Mouse (Mus musculus) c-Kit-negative CD71-positive TER-119-positive erythroid progenitor cells, embryonic 14.5 days (primary cell): ENCODE results near the gene Snx29.
"Not testable (repeated sequence)": the region's sequence is repeated elsewhere in the genome, so short reads cannot be mapped to it uniquely, and the experiment has no call there.

Experiments used
- DNase-seq: peaks from one replicate; pipeline ENCODE4 v3.0.0-alpha.2; 2013; ENCODE audit warnings: low read depth, low spot score

The Snx29 gene

DNA sequence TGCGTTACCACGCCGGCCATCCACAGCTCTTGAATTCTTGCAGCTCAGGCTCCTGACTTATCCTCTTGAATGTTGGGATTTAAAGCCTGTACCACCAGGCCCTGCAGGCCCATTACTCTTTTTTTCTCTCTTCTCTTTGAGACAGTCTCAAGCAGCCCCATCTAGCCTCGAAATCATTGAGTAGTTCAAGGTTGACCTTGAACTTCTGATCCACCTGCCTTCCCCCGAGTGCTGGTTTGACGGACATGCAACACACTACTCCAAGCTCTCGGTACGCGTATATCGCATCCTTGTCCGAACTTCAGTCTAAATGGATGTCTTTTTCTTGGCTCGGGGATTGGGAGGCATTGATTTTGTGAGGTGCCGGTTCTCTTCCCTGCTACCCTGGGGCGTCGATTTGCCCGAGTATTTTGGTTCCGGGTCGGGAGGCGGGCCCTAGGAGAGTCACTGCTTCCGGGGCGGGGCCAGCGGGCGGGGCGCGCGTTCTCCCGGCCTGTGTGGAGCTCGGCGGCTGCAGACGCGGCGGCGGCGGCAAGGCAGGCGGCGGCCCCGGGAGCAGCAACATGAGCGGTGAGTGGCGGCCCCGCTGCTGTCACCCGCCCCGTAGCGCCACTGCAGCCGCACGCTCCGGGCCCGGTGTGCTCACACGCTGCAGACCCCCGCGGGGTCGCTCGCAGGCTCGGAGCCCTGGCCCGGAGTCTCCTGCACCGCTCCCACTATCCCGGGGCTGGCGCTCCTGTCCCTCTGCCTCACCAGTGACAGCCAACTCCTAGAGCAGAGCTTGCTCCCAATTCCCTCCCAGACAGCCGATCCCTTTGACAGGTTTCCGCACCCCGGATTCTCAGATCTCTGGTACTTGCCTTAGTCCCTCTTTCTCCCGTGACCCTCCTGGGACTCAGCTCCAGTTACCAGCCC is at the start of gene Snx29:
Snx29 (plus strand) TSS at position 500 of the 915 bp plus-strand sequence.
- peak; percentile 90 for DNase-seq

DNA sequence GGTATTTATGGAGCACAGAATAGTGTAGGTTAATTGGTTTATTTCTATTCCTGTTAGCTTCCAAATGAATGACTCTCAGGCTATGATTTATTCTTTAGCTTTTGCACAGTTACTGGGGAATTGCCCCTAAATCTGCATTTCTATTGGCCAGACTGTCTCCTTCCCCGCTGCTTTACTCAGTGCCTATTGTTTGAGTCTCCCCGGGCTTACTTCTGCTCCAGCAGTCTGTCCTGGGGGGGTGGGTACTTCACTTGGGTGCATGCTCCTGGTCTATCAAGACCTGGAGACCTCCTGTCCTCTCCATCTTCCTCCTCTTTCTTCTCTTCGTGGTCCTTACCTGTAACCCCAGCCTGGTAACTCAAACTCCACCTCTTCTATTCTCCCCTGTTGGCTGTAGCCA is 45.8 kb upstream of the Snx29 start:
- DNase-seq = no peak

DNA sequence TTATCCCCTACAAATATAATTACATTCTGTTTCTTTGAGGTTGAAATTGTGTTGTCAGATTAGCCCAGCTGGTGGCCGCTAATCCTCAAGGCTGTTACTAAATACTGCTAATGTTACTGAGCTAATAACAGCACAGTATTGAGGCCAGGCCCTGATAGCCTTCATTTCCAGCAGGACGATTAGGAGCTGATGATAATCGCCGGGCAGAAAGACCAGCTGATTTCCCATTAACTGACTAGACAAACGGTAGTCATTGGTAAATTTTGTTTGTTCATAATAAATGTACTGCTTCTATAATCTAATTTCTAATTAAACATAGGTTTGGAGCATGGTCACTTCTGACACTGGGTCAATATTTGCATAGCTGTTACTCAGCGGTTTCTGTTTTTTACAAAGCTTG is 43.9 kb upstream of the Snx29 start:
- no peak for DNase-seq

DNA sequence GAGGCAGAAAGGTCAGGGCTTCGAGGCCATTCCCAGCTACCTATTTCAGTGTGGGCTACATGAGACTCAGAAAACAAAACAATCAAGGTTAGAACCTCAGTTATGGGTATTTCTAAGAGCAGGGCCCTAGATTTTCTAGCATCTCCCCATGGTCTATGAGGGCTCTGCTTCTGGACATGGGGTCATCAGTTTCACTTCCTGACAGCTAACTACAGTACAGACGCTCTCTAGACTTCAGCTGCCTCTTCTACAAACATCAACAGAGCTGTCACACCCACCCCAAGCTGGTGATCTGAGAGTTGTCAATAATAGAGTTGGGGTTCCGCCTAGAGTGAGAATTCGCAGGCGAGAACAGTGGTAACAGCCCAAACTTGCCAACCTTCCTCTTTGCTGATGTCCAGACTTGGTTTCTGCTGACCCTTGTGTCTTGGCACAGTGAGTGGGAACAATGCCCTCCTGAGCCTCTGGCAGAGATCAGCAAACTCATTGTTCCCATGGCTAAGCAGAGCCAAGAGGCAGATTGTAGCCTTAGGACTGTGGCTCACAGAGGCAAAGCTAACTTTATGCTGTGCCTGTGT is 40.0 kb upstream of the Snx29 start:
- no peak for DNase-seq

DNA sequence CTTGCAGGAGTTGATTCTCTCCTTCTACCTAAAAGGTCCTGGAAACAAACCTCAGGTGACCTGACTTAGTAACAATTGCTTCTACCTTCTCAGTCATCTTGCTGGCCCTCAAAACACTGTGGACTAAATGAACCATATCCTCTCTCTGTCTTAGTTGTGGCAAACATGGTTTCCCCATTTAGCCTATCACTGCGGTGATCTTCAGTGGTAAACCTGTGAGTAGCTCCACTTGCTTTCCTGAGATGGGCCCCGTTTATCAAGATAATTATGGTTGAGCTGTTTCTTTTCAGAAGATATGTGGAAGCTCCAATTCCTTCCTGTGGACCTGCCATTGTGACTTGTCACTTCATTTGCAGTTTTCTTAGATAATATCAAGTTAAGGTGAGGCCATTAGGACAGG is 37.8 kb upstream of the Snx29 start:
- no peak for DNase-seq

DNA sequence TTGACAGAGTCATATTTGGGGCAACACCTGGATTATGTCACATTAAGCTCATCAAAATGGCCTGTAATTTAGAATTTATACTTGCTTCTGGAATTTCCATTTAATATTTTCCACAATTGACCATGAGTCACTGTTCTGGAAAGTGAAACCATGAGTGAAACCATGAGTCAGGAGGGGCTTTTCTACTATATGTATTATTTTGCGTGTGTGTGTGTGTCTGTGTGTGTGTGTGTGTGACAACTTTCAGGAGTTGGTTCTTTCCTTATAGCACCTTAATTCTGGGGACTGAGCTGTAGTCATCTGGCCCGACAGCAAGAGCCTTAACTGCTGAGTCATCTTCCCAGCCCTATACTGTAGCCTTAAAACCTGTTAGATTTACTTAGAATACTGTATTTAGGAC is 36.8 kb upstream of the Snx29 start:
- DNase-seq = no peak

DNA sequence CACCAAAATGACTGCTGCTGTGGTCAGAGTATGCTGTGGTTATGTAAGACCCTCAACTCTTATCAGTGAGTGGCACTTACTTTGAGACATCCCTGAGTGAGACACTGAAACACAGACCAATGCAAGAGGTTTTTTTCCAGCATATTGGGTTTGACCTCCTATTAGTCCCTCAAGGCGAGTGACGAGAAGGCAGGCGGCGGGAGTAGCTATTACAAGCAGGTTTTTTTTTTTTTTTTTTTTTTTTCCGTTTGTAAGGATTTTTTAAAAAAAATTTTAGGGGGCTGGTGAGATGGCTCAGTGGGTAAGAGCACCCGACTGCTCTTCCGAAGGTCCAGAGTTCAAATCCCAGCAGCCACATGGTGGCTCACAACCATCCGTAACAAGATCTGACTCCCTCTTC is 33.8 kb upstream of the Snx29 start:
- not testable (repeated sequence) for DNase-seq

DNA sequence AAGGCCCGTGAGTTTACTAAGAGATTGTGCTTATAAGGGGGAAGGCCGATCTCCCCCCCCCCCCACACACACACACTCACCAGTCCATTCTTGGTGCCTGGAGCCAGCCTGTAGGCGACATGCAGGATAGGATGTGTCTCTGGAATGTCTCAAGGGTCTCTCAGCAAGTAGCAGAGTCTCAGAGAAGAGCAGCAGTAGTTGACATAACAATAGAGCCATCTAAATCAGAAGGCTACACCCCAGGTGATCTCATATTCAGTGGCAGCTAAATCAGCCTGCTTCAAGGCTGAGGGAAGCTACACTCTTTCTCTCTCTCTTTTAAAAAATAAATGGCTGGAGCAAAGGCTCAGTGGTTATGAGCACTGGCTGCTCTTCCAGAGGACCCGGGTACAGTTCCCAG is 27.1 kb upstream of the Snx29 start:
- not testable (repeated sequence) for DNase-seq

DNA sequence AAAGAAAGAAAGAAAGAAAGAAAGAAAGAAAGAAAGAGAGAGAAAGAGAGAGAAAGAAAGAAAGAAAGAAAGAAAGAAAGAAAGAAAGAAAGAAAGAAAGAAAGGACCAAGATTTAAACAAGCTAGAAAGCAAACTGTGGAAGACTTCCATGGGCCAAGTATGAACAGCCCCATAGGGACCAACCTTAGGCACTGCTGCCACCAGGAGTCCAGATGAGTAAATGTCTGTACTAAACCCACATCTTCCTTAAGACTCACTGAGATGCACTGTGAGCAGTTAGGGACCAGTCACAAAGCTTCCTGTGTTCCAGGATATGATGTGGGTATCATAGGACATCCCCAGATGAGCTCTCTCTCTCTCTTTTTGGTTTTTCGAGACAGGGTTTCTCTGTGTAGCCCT is 25.0 kb upstream of the Snx29 start:
- not testable (repeated sequence) for DNase-seq

DNA sequence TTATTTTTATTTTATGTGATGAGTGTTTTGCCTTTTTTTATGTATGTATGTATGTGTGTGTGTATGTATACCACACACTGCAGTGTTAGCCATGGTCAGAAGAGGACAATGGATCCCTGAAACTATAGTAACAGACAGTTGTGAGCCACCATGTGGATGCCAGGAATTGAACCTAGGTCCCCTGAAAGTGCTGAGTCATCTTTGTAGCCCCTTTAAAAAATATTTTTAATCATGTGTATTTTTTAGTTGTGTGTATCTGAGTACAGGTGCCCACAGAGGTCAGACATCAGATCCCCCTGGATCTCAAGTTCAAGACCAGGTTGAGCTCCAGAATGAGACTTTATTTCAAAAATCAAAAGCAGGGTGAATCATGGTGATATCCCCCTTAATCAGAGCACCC is 19.0 kb upstream of the Snx29 start:
- no peak for DNase-seq

DNA sequence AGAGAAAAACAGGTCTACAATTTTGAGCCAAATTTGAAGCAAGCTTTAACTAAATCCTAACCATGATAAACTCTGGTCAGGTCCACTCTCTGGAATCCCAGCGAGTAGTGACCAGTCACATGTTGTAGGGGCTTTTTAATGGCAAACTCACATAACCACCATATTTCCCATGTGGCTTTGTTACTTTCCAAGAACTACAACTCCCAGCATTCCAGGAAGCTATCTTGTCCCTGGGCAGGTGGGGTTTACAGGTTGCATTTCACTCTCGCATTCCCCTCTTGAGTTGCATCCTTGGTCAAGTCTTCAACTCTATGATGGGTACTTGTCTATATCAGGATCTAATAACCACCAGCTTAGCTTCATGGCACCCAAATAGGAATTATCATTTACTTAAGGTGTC is 17.2 kb upstream of the Snx29 start:
- DNase-seq = no peak

DNA sequence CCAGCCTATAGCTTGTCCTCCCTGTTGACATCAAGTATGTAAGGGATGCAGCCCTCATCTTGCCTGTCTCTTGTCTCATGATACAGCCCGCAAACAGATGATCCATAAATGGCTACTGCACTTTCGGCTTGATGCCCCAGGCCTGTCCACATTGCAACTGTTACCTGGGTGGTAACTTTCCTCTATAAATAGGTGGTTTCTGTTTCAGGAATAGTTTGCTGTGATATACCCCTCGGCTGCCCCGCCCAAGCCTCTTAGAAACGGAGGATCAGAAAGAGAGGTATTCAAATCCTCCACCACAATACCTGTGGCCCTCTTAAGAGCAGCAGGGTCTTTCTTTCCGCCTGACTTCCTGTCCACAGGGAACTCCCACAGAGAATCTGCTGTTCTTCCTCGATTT is 9.2 kb upstream of the Snx29 start, which contains the start of gene Tnfrsf17:
Tnfrsf17 (plus strand) TSS at position 301 of the 400 bp plus-strand sequence.
- DNase-seq = no peak

DNA sequence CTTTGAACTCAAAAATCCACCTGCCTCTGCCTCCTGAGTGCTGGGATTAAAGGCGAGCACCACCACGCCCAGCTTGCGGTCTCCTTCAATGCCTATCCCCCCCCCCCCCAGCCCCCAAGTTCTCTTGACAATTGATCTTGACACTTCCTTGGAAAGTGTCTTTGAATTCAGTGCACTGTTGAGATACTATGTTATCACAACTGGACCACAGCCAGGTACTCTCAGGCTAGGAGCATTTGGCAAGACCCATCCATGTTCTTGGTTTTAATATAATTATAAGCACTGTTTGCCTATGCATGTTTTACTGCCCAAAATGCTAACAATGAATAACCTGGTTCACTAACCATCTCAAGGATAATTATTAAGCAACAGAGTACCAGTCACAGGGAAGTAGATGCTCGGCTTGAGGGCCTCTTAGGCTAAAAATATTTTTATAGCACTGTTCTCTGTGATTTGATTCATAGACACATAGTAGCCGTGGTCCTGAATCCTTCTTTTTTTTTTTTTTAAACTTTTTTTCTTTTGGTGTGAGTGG is 6.9 kb upstream of the Snx29 start:
- DNase-seq = no peak

DNA sequence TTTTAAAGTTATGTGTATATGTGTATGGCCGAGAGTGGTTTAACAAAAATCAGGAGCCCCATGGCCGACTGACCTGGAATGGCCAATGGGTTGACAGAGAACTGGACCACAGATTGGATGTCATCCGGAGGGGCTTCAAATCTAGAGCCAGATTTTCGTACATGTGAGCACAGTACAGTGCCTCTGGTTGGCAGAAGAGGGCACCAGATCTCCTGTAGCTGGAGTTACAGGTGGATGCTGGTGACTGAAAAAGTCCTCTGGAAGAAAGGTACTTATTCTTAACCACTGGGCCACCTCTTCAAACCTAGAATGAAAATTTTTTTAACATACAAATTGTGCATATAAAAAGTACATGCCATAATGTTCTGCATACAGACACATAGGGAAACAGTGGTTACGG is 6.0 kb upstream of the Snx29 start:
- no peak for DNase-seq

DNA sequence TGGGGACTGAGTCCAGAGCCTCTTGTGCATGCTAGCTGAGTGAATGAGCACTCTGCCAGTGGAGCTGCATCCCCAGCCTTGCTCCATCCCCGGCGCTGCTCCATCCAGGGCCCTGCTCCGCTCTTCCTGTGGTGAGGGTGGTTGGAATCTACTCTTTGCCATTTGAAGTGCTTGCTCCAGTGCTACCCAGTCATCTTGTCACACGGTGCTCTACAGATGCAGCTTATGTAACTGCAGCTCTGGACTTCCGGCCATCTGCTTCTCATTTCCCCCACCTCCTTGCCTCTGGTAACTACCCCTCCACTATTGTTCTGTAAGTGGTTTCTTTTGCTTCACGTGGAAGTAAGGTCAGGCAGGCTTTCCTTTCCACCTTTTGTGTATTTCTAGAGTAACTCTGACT is 5.4 kb upstream of the Snx29 start:
- DNase-seq = no peak

DNA sequence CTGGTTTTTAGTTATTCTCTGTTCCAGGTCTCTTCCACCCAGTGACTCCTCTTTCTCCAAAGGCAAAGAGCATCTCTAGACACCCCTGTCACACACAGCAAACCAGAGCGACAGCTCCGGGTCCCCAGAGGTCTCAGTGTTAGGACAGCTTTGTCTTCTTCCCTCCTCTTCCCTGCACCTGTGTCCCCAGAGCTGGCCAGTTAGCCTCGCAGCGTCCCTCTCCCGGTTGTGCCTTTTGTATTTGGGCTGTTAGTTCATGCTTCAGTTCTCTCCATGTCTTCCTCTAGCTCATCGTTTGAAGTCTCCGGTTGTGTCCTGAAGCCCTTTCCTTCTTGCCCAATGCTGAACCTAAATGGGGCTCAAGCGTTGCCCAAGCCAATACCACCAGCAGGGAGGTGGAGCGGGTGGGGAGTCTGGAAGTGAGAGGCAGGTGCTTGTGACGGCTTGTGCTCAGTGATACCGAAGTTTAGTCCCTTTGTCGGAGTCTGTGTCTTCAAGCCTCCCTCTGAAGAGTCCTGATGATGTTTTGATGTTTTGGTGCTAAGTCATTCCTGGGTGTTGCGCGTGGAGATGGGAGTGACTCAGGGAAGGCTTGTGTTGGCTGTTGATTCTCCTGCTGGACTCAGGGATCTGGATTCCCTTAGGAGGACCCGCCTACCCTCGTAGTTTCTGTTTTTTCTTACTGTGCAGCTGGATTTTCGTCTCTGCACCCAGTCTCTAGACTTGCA is 780 bp downstream of the Snx29 start:
- peak; percentile 42 for DNase-seq

DNA sequence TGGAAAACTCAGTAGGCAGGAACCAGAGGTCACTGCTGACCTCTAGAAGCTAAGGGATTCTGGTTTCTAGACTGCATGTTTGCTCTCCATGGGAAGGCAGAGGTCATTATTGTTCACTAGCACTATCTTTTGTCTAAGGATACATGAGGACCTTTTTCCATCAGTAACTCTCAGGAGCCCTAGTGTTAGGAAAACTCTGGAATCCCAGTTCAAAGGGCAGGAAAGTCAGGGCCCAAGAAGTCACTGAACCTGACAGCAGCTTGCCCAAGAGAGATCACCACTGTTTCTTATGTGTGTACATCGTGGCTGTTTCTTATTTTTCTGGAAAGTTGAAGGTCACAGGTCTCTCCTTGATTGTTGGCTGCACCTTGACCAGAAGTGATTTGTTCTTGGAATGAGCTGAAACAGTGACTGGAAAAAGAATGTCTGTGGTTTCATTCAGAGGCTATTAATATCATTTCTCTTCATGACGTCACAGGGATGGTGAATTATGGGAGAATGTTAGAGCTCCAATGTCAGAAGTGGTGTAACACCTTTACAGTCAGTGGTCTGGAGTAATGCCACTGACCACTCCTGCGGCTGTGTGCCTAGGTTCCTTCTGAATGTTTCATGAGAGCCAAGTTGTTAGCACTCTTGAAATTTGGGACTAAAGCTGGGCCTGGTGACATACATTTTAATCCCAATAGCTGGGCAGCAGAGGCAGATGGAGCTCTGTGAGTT is 7.5 kb downstream of the Snx29 start:
- DNase-seq = no peak

DNA sequence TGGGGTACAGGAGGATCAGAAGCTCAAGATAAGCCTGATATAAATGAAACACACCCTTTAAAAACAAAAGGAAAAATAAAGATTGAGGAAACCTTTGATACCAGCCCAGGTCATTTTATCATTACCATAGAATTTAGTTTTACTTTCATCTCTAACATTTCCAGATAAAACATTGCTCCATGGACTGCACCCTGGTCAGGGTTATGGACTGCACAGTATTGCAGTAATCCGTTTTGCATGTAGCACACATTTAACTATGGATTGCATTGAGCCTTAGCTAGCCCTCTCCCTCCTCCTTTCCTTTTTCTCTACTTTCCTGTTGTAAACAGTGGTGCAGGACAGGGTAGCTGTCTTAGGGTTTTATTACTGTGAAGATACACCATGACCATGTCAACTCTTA is 8.3 kb downstream of the Snx29 start:
- no peak for DNase-seq

DNA sequence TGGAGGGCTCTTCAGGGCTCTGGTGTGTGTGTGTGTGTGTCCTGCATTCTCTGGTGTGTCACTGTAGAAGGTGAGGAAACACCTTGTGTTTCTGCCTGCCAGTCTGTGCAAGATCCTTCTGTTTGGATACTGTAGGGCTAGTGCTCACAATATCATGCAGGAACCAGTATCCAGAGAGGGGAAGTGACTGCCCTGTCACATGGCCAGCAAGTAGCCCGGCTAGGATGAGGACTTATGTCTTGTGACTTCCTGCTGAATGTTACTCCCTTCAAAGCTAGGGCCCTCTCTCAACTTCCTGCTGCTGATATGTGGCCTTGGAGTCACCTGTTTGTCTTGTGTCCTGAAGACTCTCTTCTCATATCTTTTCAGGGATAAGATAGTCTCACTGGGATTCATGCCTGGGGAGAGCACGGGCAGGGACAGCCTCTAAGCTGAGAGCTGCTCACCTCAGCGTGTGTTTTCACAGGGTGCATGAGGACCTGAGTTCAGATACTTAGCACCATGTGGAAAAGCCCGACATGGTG is 20.6 kb downstream of the Snx29 start:
- DNase-seq = no peak

DNA sequence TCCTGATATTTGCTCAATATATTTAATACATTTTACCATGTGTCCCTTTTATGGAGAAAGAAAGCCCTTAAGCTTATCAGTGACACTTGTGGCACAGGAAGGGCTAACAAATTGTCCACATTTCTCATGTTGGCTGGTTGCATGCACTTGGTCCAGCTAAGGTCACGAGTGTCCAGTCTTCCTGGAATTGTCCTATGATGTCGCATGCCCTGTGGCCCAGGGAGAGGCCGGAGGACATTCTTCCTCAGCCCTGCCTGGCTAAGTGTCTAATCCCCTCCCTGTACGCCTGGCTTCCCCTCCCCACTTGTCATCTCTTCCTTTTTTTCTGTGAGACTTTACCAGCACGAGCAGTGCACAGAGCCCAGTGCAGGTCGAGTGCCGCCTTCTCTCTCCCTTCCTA is 29.2 kb downstream of the Snx29 start:
- DNase-seq = no peak

DNA sequence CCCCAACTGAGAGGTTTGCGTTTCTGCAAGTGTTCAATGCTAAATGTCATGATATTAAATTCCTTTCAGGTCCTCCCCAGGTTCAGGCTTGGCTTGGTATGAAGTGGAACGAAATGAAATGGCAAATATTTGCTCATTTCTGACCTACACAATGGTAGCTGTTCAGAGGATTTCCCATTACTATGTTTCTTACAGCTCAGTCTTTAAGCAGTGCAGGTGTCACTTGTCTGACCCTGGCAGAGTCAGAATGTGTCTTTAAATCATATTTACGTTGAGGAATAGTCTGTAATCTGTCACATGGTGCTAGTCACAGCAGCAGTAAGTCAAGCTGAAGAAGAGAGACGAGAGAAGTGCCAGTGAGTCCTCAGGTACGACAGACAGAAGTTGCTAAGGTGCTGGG is 36.5 kb downstream of the Snx29 start:
- no peak for DNase-seq
